Mouse (Mus musculus) CH12.LX (cell line): ENCODE measurements around the gene Trim11. TPM values are rescaled to one million over a fixed set of nuclear protein-coding genes. Genes with fewer than 3 reads are reported as not detected.

Experiments used
- DNase-seq: peaks from one replicate; pipeline ENCODE4 v3.0.0-alpha.2; 2013; ENCODE audit errors: extremely low read depth
- H3K27ac ChIP-seq: 2 replicates; pipeline ENCODE4 v1.5.1; 2012; ENCODE audit warnings: low read depth, mild to moderate bottlenecking, control low read depth, moderate library complexity; ENCODE audit not compliant: insufficient read depth
- H3K27me3 ChIP-seq: replicated peaks from 2 replicates; pipeline ENCODE3; 2012; ENCODE audit warnings: inconsistent platforms
- H3K36me3 ChIP-seq, 2 experiments: replicated peaks in 1 of 2; 2 replicates each; pipeline versions ENCODE3 to v1.6.1; 2012; ENCODE audit warnings: inconsistent platforms in 1 of 2, low read length in 1 of 2, mild to moderate bottlenecking in 1 of 2, mixed read lengths in 1 of 2, moderate library complexity in 1 of 2; ENCODE audit not compliant: control insufficient read depth in 1 of 2, insufficient read depth in 1 of 2
- H3K4me1 ChIP-seq, 2 experiments: 2 replicates each; pipeline ENCODE4 v1.6.1; 2012; ENCODE audit warnings: inconsistent platforms in 1 of 2, moderate library complexity in 1 of 2; ENCODE audit not compliant: insufficient read depth in 2 of 2, control insufficient read depth in 1 of 2
- H3K4me2 ChIP-seq: 2 replicates; pipeline ENCODE4 v1.6.1; 2012; ENCODE audit warnings: low read depth, mild to moderate bottlenecking, control low read depth; ENCODE audit not compliant: poor library complexity, insufficient read depth, severe bottlenecking
- H3K4me3 ChIP-seq, 3 experiments: fragments of 150-350 bp in 1 of 3; sonication (generic) in 1 of 3; replicated peaks in 1 of 3; 2 replicates each; pipeline versions ENCODE3 to v1.5.1; 2011 to 2012; ENCODE audit warnings: low read depth in 2 of 3, low read length in 2 of 3, mild to moderate bottlenecking in 2 of 3, moderate library complexity in 2 of 3, control low read depth in 1 of 3, improper control_type of control experiment in 1 of 3, inconsistent platforms in 1 of 3, mixed read lengths in 1 of 3; ENCODE audit not compliant: poor library complexity in 1 of 3
- H3K79me2 ChIP-seq: replicated peaks from 2 replicates; pipeline ENCODE4 v1.6.1; 2012; ENCODE audit warnings: mild to moderate bottlenecking, moderate library complexity; ENCODE audit not compliant: control insufficient read depth, poor library complexity, insufficient read depth, severe bottlenecking; ENCODE audit errors: extremely low read depth
- H3K9ac ChIP-seq: 2 replicates; pipeline ENCODE4 v1.6.1; 2012; ENCODE audit warnings: low read depth, mild to moderate bottlenecking, control low read depth, moderate library complexity; ENCODE audit not compliant: insufficient read depth
- H3K9me3 ChIP-seq: replicated peaks from 2 replicates; pipeline ENCODE3; 2012; ENCODE audit warnings: low read length, inconsistent platforms, mixed read lengths
- BHLHE40 ChIP-seq: IDR thresholded peaks from 2 replicates; pipeline ENCODE4 v1.6.1; 2011; ENCODE audit warnings: mild to moderate bottlenecking, low read depth, low read length, improper control_type of control experiment
- CHD1 ChIP-seq: IDR thresholded peaks from 2 replicates; pipeline ENCODE4 v1.6.1; 2012; ENCODE audit warnings: low read depth, low read length, improper control_type of control experiment, inconsistent platforms
- CTCF ChIP-seq, 2 experiments: IDR thresholded peaks in 1 of 2; conservative IDR thresholded peaks in 1 of 2; 2 replicates each; pipeline ENCODE4 v1.5.1; 2011 to 2012; ENCODE audit warnings: low read depth in 2 of 2, low read length in 2 of 2, improper control_type of control experiment in 1 of 2, inconsistent platforms in 1 of 2, mild to moderate bottlenecking in 1 of 2, moderate library complexity in 1 of 2
- ETS1 ChIP-seq: conservative IDR thresholded peaks from 2 replicates; pipeline ENCODE4 v1.6.1; 2012; ENCODE audit warnings: low read depth, mild to moderate bottlenecking, inconsistent platforms, low read length, improper control_type of control experiment, moderate library complexity
- MAX ChIP-seq: IDR thresholded peaks from 2 replicates; pipeline ENCODE4 v1.6.1; 2011; ENCODE audit warnings: low read length, improper control_type of control experiment
- MXI1 ChIP-seq: IDR thresholded peaks from 2 replicates; pipeline ENCODE4 v1.6.1; 2011; ENCODE audit warnings: mild to moderate bottlenecking, low read depth, low read length, improper control_type of control experiment
- MYC ChIP-seq: IDR thresholded peaks from 2 replicates; pipeline ENCODE4 v1.6.1; 2011; ENCODE audit warnings: low read depth, mild to moderate bottlenecking, improper control_type of control experiment, low read length
- NELFE ChIP-seq: IDR thresholded peaks from 2 replicates; pipeline ENCODE4 v1.6.1; 2011; ENCODE audit warnings: low read depth, low read length, improper control_type of control experiment
- PAX5 ChIP-seq: IDR thresholded peaks from 2 replicates; pipeline ENCODE4 v1.6.1; 2012; ENCODE audit warnings: low read length, inconsistent platforms, mixed read lengths
- RAD21 ChIP-seq: IDR thresholded peaks from 2 replicates; pipeline ENCODE4 v1.6.1; 2011; ENCODE audit warnings: low read depth, mild to moderate bottlenecking, low read length, improper control_type of control experiment, moderate library complexity
- SIN3A ChIP-seq: IDR thresholded peaks from 2 replicates; pipeline ENCODE4 v1.6.1; 2012; ENCODE audit warnings: low read length, improper control_type of control experiment, inconsistent platforms
- UBTF ChIP-seq: IDR thresholded peaks from 2 replicates; pipeline ENCODE4 v1.6.1; 2012; ENCODE audit warnings: low read depth, mild to moderate bottlenecking, inconsistent platforms, low read length, improper control_type of control experiment, moderate library complexity
- ZC3H11A ChIP-seq: IDR thresholded peaks from 2 replicates; pipeline ENCODE4 v1.6.1; 2012; ENCODE audit warnings: low read depth, mild to moderate bottlenecking, inconsistent platforms, low read length, improper control_type of control experiment
- ZKSCAN1 ChIP-seq: IDR thresholded peaks from 2 replicates; pipeline ENCODE4 v1.6.1; 2012; ENCODE audit warnings: low read depth, inconsistent platforms, low read length, improper control_type of control experiment, borderline replicate concordance
- dilution Hi-C: fragments of 300-500 bp; cut with MboI; formaldehyde crosslinking; loops from 2 replicates; pipeline ENCODE4 v1.14.3; 2020; ENCODE audit warnings: low sequenced_read_pairs; ENCODE audit not compliant: extremely low pct_unique_long_range_greater_than_20kb, extremely low pct_ligation_motif_present
- in situ Hi-C: fragments of 300-500 bp; cut with MboI; formaldehyde crosslinking; loops from 3 replicates; pipeline ENCODE4 v1.14.3; 2019; ENCODE audit warnings: low sequenced_read_pairs, low pct_ligation_motif_present, low pct_unique_long_range_greater_than_20kb, mixed read lengths
- polyA plus RNA-seq: library from polyadenylated mRNA; unstranded; fragments of >175 nt; gene quantifications from 2 replicates; pipeline ENCODE4 v1.2.1, GENCODE M21; 2012; ENCODE audit warnings: low read depth; ENCODE audit not compliant: insufficient read length
- total RNA-seq, 2 experiments: library from RNA; depleted of rRNA; stranded (reverse); fragments of 300-350 nt in 1 of 2; fragments of >200 nt in 1 of 2; gene quantifications; 2 replicates each; pipeline ENCODE4 v1.2.3; 2012 to 2014

Gene Trim11
- total and polyA plus RNA-seq, 3 experiments, result 21.8 to 33.2 (median 23.2) TPM

- dilution Hi-C loops, result no loop called here
Observed at GRCm38 (mm10) chr11:58974414-58974813, 3.5 kb upstream of the Trim11 start.

GRCm38 (mm10) chr11:58977150-58977549, 743 bp upstream of the Trim11 start:
- Histone ChIP-seq H3K27me3 (no peaks in the 10 kb centered on the region), H3K4me3 (peak overlapping the region; percentile 70 to 99 (median 96)), H3K4me1 (peaks cover 20 to 59% of the 10 kb centered on the region in 2 experiments), H3K79me2 (peaks cover 64% of the 10 kb centered on the region), H3K36me3 (peaks cover 2 to 45% of the 10 kb centered on the region in 2 experiments), H3K9ac (peak overlapping the region; percentile 86), H3K9me3 (no peaks in the 10 kb centered on the region), H3K4me2 (peak overlapping the region; percentile 62), H3K27ac (peak overlapping the region; percentile 40)
- DNase-seq, result peak; percentile 39
- dilution Hi-C loops (no loop called here), in situ Hi-C loops (no loop called here)
- TF ChIP-seq UBTF, result 0 out of 2 replicates have a peak, but pooled peaks have one; percentile 34
- peak; percentile 55 for TF ChIP-seq CHD1
- no peak for TF ChIP-seq ZC3H11A
- TF ChIP-seq PAX5, result no peak

More at GRCm38 (mm10) chr11:58974414-58974813, 3.5 kb upstream of the Trim11 start:
- no peaks in the 10 kb centered on the region for H3K9me3 ChIP-seq
- H3K27me3 ChIP-seq, result no peaks in the 10 kb centered on the region
- TF ChIP-seq ZKSCAN1, result no peak
- TF ChIP-seq CTCF (conservative IDR thresholded peaks at IDR 0.05 in 1 of 2, IDR thresholded peaks at IDR 0.05 in 1 of 2; ENCODE audit: low read depth in 2 of 2, low read length in 2 of 2), result no peak
- no peak for TF ChIP-seq RAD21
- TF ChIP-seq PAX5, result no peak
- TF ChIP-seq, all 38 proteins: peak for 0
- H3K27ac ChIP-seq, result no peak overlapping the region
- no peak overlapping the region for H3K4me3 ChIP-seq
- DNase-seq, result no peak
- in situ Hi-C loops, result no loop called here
- H3K4me1 ChIP-seq, result peaks cover 14 to 68% of the 10 kb centered on the region in 2 experiments
- H3K9ac ChIP-seq, result no peak overlapping the region; the same call in 1 of the 2 replicates
- H3K79me2 ChIP-seq, result peaks cover 46% of the 10 kb centered on the region
- H3K36me3 ChIP-seq, result peaks cover 16 to 52% of the 10 kb centered on the region in 2 experiments
- no peak overlapping the region for H3K4me2 ChIP-seq

GRCm38 (mm10) chr11:58977607-58978026, 276 bp upstream of the Trim11 start:
- H3K9ac ChIP-seq, result peak overlapping the region; percentile 86
- H3K4me1 ChIP-seq, result peaks cover 22 to 59% of the 10 kb centered on the region in 2 experiments
- in situ Hi-C loops (no loop called here), dilution Hi-C loops (no loop called here)
- H3K27ac ChIP-seq, result peak overlapping the region; percentile 40
- DNase-seq, result peak; percentile 31
- H3K9me3 ChIP-seq, result no peaks in the 10 kb centered on the region
- no peaks in the 10 kb centered on the region for H3K27me3 ChIP-seq
- TF ChIP-seq MAX, result peak; percentile 78
- no peak; the same call in 1 of the 2 replicates for TF ChIP-seq SIN3A
- TF ChIP-seq MXI1, result peak; percentile 71
- TF ChIP-seq UBTF, result no peak
- 0 out of 2 replicates have a peak, but pooled peaks have one; percentile 24 for TF ChIP-seq CHD1
- TF ChIP-seq BHLHE40, result 0 out of 2 replicates have a peak, but pooled peaks have one; percentile 2
- peak; percentile 73; the same call in 1 of the 2 replicates for TF ChIP-seq MYC
- peak; percentile 32; the same call in 1 of the 2 replicates for TF ChIP-seq ETS1
- TF ChIP-seq NELFE, result peak; percentile 95; the same call in 1 of the 2 replicates
- peaks cover 62% of the 10 kb centered on the region for H3K79me2 ChIP-seq
- peak overlapping the region; percentile 62 for H3K4me2 ChIP-seq
- peaks cover 6 to 45% of the 10 kb centered on the region in 2 experiments for H3K36me3 ChIP-seq
- H3K4me3 ChIP-seq, result peak overlapping the region; percentile 70 to 99 (median 96)
